Mouse (Mus musculus) embryonic facial prominence, embryonic 11.5 days (tissue): ENCODE measurements around the gene Spock2. TPM values are rescaled to one million over a fixed set of nuclear protein-coding genes. Genes with fewer than 3 reads are reported as not detected.

Source experiments
- ATAC-seq: fragments of 200-750 bp; cut with Nextera tagmentation; replicated peaks from 2 replicates; pipeline ENCODE4 v1.8.0; 2017; ENCODE audit warnings: low read depth; ENCODE audit not compliant: insufficient number of reproducible peaks, low FRiP score, low TSS enrichment
- DNase-seq: peaks from one replicate; pipeline ENCODE4 v3.0.0-alpha.2; 2015; ENCODE audit warnings: low spot score
- H3K27ac ChIP-seq: fragments of 300-500 bp; sonication (generic); replicated peaks from 2 replicates; pipeline ENCODE4 v1.5.1; 2014; ENCODE audit warnings: mild to moderate bottlenecking, low read depth, low read length, control low read depth
- H3K27me3 ChIP-seq: fragments of 300-500 bp; sonication (generic); 2 replicates; pipeline ENCODE4 v1.6.1; 2014; ENCODE audit warnings: mild to moderate bottlenecking, low read length, moderate library complexity, mixed read lengths; ENCODE audit not compliant: control insufficient read depth, insufficient read depth
- H3K36me3 ChIP-seq: fragments of 300-500 bp; sonication (generic); replicated peaks from 2 replicates; pipeline ENCODE4 v1.6.1; 2014; ENCODE audit warnings: low read depth, mild to moderate bottlenecking, low read length, moderate library complexity, mixed read lengths; ENCODE audit not compliant: control insufficient read depth, insufficient read depth
- H3K4me1 ChIP-seq: fragments of 300-500 bp; sonication (generic); 2 replicates; pipeline ENCODE4 v1.6.1; 2014; ENCODE audit warnings: low read length, mixed read lengths; ENCODE audit not compliant: control insufficient read depth, insufficient read depth
- H3K4me2 ChIP-seq: fragments of 300-500 bp; sonication (generic); 2 replicates; pipeline ENCODE4 v1.6.1; 2014; ENCODE audit warnings: low read depth, mild to moderate bottlenecking, control low read depth, low read length, moderate library complexity
- H3K4me3 ChIP-seq: fragments of 300-500 bp; sonication (generic); 2 replicates; pipeline ENCODE4 v1.5.1; 2014; ENCODE audit warnings: low read depth, low read length, control low read depth
- H3K9ac ChIP-seq: fragments of 300-500 bp; sonication (generic); replicated peaks from 2 replicates; pipeline ENCODE4 v1.6.1; 2014; ENCODE audit warnings: mild to moderate bottlenecking, control low read depth, low read length
- H3K9me3 ChIP-seq: fragments of 300-500 bp; sonication (generic); replicated peaks from 2 replicates; pipeline ENCODE4 v1.6.1; 2016; ENCODE audit warnings: mild to moderate bottlenecking, low read length, inconsistent platforms, mixed read lengths; ENCODE audit not compliant: control insufficient read depth
- WGBS: fragments of 180-500 bp; shearing (Covaris S2); extraction: QIAGEN DNeasy Blood & Tissue Kit; methylation state at CpG from one replicate; pipeline ENCODE4 v1.1.7; 2014; 5-methylcytosine and 5-hydroxymethylcytosine counted together
- polyA plus RNA-seq: library from polyadenylated mRNA; unstranded; fragments of >200 nt; fragmentation: Nextera tagmentation; extraction: Ambion mirVana; gene quantifications from 2 replicates; pipeline ENCODE4 v1.2.1, GENCODE M21; 2014

Gene Spock2
- polyA plus RNA-seq, 1 experiment from 2014 or later: 4.8 TPM

- DNase-seq: no peak
- WGBS: 82% methylated on average over 1 of the region's 1 CpGs
- no peak for ATAC-seq
These were observed 9.7 kb upstream of the Spock2 start for GRCm38 (mm10) chr10:60096302-60096701.

GRCm38 (mm10) chr10:60097146-60097545 lies 8.9 kb upstream of the Spock2 start:
- Histone ChIP-seq H3K36me3 (no peaks in the 10 kb centered on the region), H3K4me2 (no peak overlapping the region), H3K27ac (no peak overlapping the region), H3K9me3 (no peaks in the 10 kb centered on the region), H3K4me3 (no peak overlapping the region), H3K9ac (no peak overlapping the region), H3K4me1 (no peaks in the 10 kb centered on the region), H3K27me3 (no peaks in the 10 kb centered on the region)
- DNase-seq: no peak
- WGBS: 85% methylated on average over 9 of the region's 9 CpGs
- ATAC-seq: no peak

More at GRCm38 (mm10) chr10:60096302-60096701, 9.7 kb upstream of the Spock2 start:
- Histone ChIP-seq H3K4me3 (no peak overlapping the region), H3K9ac (no peak overlapping the region), H3K4me1 (no peaks in the 10 kb centered on the region), H3K27ac (no peak overlapping the region), H3K27me3 (no peaks in the 10 kb centered on the region), H3K36me3 (no peaks in the 10 kb centered on the region), H3K4me2 (no peak overlapping the region), H3K9me3 (no peaks in the 10 kb centered on the region)

GRCm38 (mm10) chr10:60097774-60098173 lies 8.2 kb upstream of the Spock2 start:
- Histone ChIP-seq H3K36me3 (no peaks in the 10 kb centered on the region), H3K4me1 (no peaks in the 10 kb centered on the region), H3K9ac (no peak overlapping the region), H3K27ac (no peak overlapping the region), H3K4me3 (no peak overlapping the region), H3K27me3 (no peaks in the 10 kb centered on the region), H3K4me2 (no peak overlapping the region), H3K9me3 (no peaks in the 10 kb centered on the region)
- no peak for ATAC-seq
- 87% methylated on average over 5 of the region's 5 CpGs for WGBS
- DNase-seq: no peak

- ATAC-seq (peak; percentile 31; the same call in 1 of the 2 replicates), DNase-seq (no peak)
- Histone ChIP-seq H3K4me2 (peak overlapping the region; percentile 98), H3K9me3 (no peaks in the 10 kb centered on the region), H3K27me3 (peaks cover 35% of the 10 kb centered on the region), H3K4me3 (peak overlapping the region; percentile 52; the same call in 1 of the 2 replicates), H3K4me1 (peaks cover 10% of the 10 kb centered on the region), H3K9ac (no peak overlapping the region; the same call in 1 of the 2 replicates), H3K36me3 (no peaks in the 10 kb centered on the region), H3K27ac (no peak overlapping the region)
- 16% methylated on average over 20 of the region's 20 CpGs for WGBS
These were observed 451 bp upstream of the Spock2 start for GRCm38 (mm10) chr10:60105391-60106145.

GRCm38 (mm10) chr10:60106531-60107186 lies 640 bp downstream of the Spock2 start:
- peak overlapping the region; percentile 98 for H3K4me2 ChIP-seq
- H3K4me3 ChIP-seq: peak overlapping the region; percentile 52
- H3K4me1 ChIP-seq: peaks cover 10% of the 10 kb centered on the region
- under 1% methylated on average over 57 of the region's 57 CpGs for WGBS
- no peaks in the 10 kb centered on the region for H3K36me3 ChIP-seq
- peak; percentile 74 for DNase-seq
- H3K9me3 ChIP-seq: no peaks in the 10 kb centered on the region
- peak; percentile 68 for ATAC-seq
- H3K27ac ChIP-seq: 0 out of 2 replicates have a peak overlapping the region, but pooled peaks have one; percentile 20
- H3K9ac ChIP-seq: peak overlapping the region; percentile 64
- peaks cover 35% of the 10 kb centered on the region for H3K27me3 ChIP-seq

DNA sequence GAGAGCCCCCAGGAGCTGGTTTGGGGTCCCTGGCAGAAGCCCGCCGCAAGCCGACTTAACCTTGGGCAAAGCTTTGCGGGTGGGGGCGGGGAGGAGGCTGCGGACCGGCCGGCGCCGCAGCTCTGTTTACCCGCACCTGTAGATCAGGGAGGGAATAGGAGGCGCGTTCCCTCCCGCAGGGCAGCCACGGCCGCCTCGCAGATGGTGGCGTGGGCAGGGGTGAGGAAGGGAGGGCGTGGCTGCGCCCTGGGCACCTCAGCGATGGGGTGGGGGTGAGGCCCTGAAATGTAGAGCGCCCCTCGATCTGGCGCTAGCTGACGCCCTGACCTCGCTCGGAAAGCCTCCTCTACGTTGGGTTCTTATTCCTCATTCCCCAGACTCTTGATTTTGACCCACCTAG lies 1.4 kb downstream of the Spock2 start:
- 0% methylated on average over 25 of the region's 28 CpGs for WGBS
- no peaks in the 10 kb centered on the region for H3K9me3 ChIP-seq
- H3K9ac ChIP-seq: peak overlapping the region; percentile 64
- peak overlapping the region; percentile 52 for H3K4me3 ChIP-seq
- no peak for DNase-seq
- peaks cover 35% of the 10 kb centered on the region for H3K27me3 ChIP-seq
- no peak overlapping the region for H3K27ac ChIP-seq
- no peaks in the 10 kb centered on the region for H3K36me3 ChIP-seq
- no peak for ATAC-seq
- peaks cover 10% of the 10 kb centered on the region for H3K4me1 ChIP-seq
- H3K4me2 ChIP-seq: peak overlapping the region; percentile 98

DNA sequence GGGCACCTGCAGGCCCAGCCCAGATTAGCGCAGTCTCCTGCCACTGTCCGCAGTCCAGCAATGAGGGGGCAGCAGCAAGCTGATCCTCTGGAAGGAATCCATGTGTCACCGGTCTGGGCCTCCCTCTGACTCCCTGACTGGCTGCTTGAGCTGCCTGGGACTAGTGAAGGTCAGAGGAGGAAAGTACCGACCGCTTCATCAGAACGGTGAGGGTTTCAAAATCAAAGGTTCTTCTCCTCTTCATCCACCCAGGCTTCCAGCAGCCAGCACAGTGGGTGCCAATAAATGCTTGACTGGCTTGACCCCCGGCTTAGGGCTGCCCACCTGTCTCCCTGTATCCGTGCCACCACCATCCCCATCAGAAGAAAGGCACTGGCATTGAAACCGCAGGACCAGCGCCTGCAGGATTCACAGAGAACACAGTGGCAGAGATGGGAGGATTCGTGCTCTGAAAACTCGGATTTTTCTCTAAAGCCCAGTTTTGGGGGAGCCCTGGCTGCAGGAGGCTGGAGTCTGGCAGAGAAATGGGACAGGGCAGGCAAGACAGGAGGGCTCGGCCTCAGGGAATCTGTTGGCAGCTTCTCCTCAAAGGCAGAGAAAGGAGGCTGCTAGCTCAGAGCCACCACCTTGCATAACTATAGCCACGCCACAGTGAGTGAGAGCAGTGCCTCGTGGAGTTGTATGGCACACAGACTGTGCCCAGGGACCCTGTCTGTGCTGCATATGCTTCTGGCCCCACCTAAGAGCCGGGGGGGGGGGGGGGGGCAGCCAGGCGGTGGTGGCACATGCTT lies 2.5 kb downstream of the Spock2 start:
- H3K4me3 ChIP-seq: no peak overlapping the region
- no peaks in the 10 kb centered on the region for H3K9me3 ChIP-seq
- no peak overlapping the region for H3K9ac ChIP-seq
- peaks cover 10% of the 10 kb centered on the region for H3K4me1 ChIP-seq
- H3K27ac ChIP-seq: no peak overlapping the region
- 37% methylated on average over 17 of the region's 17 CpGs for WGBS
- peaks cover 35% of the 10 kb centered on the region for H3K27me3 ChIP-seq
- H3K4me2 ChIP-seq: peak overlapping the region; percentile 17
- DNase-seq (no peak), ATAC-seq (no peak)
- no peaks in the 10 kb centered on the region for H3K36me3 ChIP-seq
